Mouse (Mus musculus): ENCODE data around the gene Nr3c2.

DNA sequence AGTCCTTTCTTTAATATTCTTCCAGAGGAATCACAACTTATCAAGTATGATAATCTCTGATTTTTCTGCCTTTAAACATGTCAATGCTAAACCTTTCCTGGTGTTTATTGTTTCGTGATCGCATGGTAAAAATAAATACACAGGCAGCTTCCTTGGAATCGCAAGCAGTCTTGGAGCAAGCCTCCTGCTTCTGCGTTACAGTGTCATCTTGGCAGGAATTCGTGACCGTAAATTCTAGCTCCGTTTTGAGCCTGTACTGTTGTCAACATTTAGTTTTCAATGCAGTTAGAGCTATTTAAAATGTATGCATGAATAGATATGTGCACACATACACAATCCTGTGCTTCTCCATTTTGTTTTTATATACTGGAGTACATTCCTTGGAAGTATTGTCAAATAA is 226.5 kb downstream of the Nr3c2 start:
- TF ChIP-seq CTCF (IDR thresholded peaks at IDR 0.05; ENCODE audit: extremely low read depth, insufficient read depth, low read length) (no peak), POLR2A (IDR thresholded peaks at IDR 0.05; ENCODE audit: extremely low read depth, insufficient read depth, low read length) (no peak)
